Mouse (Mus musculus) gastrocnemius, adult 2 months (tissue): ENCODE data around the gene Plekhf1. TPM values are rescaled to one million over a fixed set of nuclear protein-coding genes. Genes with fewer than 3 reads are reported as not detected.
A peak's percentile ranks its signal among the peaks of the same experiment; 100 is the strongest.

Source experiments
- DNase-seq: peaks from one replicate; pipeline ENCODE4 v3.0.0; 2022
- H3K27ac ChIP-seq: fragments of 200-600 bp; 2 replicates; pipeline ENCODE4 v1.8.1; 2022; ENCODE audit warnings: mild to moderate bottlenecking
- H3K4me3 ChIP-seq: fragments of 200-600 bp; 2 replicates; pipeline ENCODE4 v1.8.1; 2022; ENCODE audit warnings: mild to moderate bottlenecking, moderate library complexity
- CTCF ChIP-seq: fragments of 200-600 bp; IDR thresholded peaks from 2 replicates; pipeline ENCODE4 v1.8.1; 2022; ENCODE audit warnings: antibody characterized with exemption, mild to moderate bottlenecking, moderate library complexity
- intact Hi-C: fragments of 180-260 bp; cut with DNase I; formaldehyde crosslinking; loops from one replicate; pipeline ENCODE4 v1.15.1; 2025
- total RNA-seq, 2 experiments: library from RNA; stranded (reverse); gene quantifications; 2 replicates each; pipeline ENCODE4 v1.2.3; 2021

The Plekhf1 gene
- total RNA-seq, 2 experiments from 2014 or later: 6.6 to 15.0 TPM

DNA sequence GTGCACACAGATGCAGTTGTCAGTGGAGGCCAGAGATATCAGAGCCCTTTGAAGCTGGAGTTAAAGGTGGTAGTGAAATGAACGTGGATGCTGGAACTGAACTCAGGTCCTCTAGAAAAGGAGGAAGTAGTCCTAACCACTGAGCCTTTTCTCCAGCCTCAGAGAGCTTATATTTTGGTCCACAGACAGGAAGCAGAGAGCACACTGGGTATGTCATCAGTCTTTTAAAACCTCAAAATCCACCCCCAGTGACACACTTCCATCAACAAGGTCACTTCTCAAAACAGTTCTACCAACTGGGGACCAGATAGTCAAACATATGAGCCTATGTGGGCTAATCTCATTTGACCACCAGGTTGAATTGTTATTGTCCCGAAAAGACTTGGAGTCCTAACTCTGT, 46.5 kb downstream of the Plekhf1 start:
- TF ChIP-seq CTCF: no peak
- no peak overlapping the region for H3K27ac ChIP-seq
- DNase-seq: no peak
- intact Hi-C loops: no loop called here
- no peak overlapping the region for H3K4me3 ChIP-seq

GRCm38 (mm10) chr7:38179896-38180295, 47.9 kb downstream of the Plekhf1 start:
- intact Hi-C loops: no loop called here
- Histone ChIP-seq H3K4me3 (no peak overlapping the region), H3K27ac (no peak overlapping the region)
- peak; percentile 13 for DNase-seq
- no peak for TF ChIP-seq CTCF

- Histone ChIP-seq H3K4me3 (no peak overlapping the region), H3K27ac (no peak overlapping the region)
- peak; percentile 3 for DNase-seq
- intact Hi-C loops: no loop called here
- no peak for TF ChIP-seq CTCF
Observed at GRCm38 (mm10) chr7:38176056-38176455, 51.8 kb downstream of the Plekhf1 start.

DNA sequence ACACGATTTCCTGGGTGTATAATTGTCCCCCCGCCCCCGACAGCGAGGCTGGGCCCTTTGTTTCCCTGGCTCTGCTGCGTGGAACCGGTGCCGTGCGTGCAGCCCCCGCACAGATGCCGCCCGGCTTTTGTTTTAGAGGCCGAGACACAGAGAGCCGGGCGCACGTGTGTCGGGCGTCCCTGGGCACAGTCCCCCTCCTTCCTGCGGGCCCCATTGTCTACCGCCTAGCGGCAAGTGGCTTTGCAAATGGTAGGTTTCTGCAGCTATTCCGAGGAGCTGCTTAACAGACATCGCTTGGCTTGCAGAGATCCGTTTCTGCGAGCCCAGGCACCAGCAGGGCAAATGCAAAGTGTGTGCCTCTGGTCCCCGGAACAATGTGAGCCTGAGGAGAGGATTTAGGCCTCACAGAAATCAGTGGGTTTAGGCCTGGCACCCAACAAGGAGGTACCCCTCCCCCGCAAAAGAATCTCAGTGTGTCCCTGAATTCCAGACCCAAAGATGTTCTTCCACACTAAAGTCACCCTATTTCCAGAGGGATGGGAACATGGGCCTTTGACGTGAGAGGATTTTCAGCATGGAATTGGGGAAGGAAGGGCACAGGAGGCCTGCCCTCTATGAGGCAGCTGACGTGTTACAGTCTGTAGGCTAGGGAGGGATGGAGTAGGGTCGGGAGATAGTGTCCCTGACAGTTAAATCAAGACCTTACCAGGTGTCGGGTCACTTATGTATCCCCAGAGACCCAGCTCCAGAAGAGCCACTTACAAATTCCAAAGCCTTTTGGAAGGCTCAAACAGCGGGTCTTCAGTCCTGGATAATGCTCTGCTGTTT, 53.3 kb downstream of the Plekhf1 start:
- intact Hi-C loops: no loop called here
- peak; percentile 11 for DNase-seq
- no peak for TF ChIP-seq CTCF
- peak overlapping the region; percentile 53 for H3K4me3 ChIP-seq
- no peak overlapping the region for H3K27ac ChIP-seq

DNA sequence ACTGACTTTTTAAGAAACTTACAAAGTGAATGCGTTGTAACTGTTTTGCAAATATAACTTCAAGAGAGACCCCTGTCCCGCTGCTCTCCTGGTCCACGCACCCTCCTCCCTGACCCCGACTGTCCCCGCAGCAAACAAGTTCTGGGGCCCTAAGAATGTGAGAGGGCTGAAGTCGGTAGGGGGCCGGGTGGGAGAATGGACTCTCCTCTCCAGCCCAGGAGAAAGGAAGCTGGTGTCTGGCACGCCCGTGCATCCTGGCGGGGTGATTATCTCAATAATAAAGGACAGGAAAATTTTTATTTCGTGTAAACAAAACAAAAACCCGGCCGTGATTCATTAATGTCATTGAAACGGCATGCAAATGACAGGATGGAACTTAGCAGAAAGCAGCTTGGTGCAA, 53.9 kb downstream of the Plekhf1 start:
- TF ChIP-seq CTCF: no peak
- peak; percentile 12 for DNase-seq
- Histone ChIP-seq H3K4me3 (peak overlapping the region; percentile 53), H3K27ac (no peak overlapping the region)
- intact Hi-C loops: no loop called here

GRCm38 (mm10) chr7:38167724-38168141, 60.1 kb downstream of the Plekhf1 start:
- peak; percentile 76 for TF ChIP-seq CTCF
- intact Hi-C loops: no loop called here
- peak overlapping the region; percentile 46 for H3K4me3 ChIP-seq
- H3K27ac ChIP-seq: no peak overlapping the region
- DNase-seq: no peak

Other genes starting within 250 kb of the Plekhf1 start
- 10 to 100 TPM; 23.5 to 30.6 TPM for gene Uri1, start 204.5 kb downstream of the Plekhf1 start, total RNA-seq
- under 1 TPM; 0.20 to 0.28 TPM for gene Ccne1, start 120.5 kb downstream of the Plekhf1 start, total RNA-seq
- 10 to 100 TPM; 23.4 to 31.9 TPM for gene 1600014C10Rik, start 44.8 kb downstream of the Plekhf1 start, total RNA-seq
- gene Pop4, start 43.4 kb upstream of the Plekhf1 start, total RNA-seq: 1 to 10 TPM; 8.3 to 8.4 TPM